Mouse (Mus musculus) CD4-positive, CD25-positive, alpha-beta regulatory T cell (primary cell): ENCODE results near the gene Tekt5. TPM values are rescaled to one million over a fixed set of nuclear protein-coding genes. Genes with fewer than 3 reads are reported as not detected.

ENCODE experiments used
- polyA plus RNA-seq: library from polyadenylated mRNA; unstranded; fragments of 100-300 nt; shearing (Covaris generic); gene quantifications from one replicate; pipeline ENCODE4 v1.2.1, GENCODE M21; 2017

Tekt5 gene
- polyA plus RNA-seq = not detected

GRCm38 (mm10) chr16:10394699-10395540 lies at the start of gene Tekt5:
Gene Tekt5 (minus strand): TSS chr16:10395490.

GRCm38 (mm10) chr16:10411764-10412746 lies 16.8 kb upstream of the Tekt5 start, which contains the start of gene Nubp1:
Gene Nubp1 (plus strand): TSS chr16:10411948.

GRCm38 (mm10) chr16:10313646-10314088 lies 81.6 kb downstream of the Tekt5 start, which contains the start of gene Emp2:
Gene Emp2 (minus strand): TSS chr16:10313968.

Other genes with a start within 250 kb of the Tekt5 start
- 2.2 TPM for gene Rpl39l, start 225.3 kb downstream of the Tekt5 start, polyA plus RNA-seq
- not detected for gene Atf7ip2, start 202.8 kb downstream of the Tekt5 start, polyA plus RNA-seq
- gene Emp2, start 81.5 kb downstream of the Tekt5 start, polyA plus RNA-seq = not detected
- gene Nubp1, start 16.5 kb upstream of the Tekt5 start, polyA plus RNA-seq = 87.4 TPM
- 3.5 TPM for gene Tvp23a, start 51.9 kb upstream of the Tekt5 start, polyA plus RNA-seq
- 0.74 TPM for gene Ciita, start 84.6 kb upstream of the Tekt5 start, polyA plus RNA-seq
- 36.4 TPM for gene Dexi, start 147.6 kb upstream of the Tekt5 start, polyA plus RNA-seq
- 23.7 TPM for gene Clec16a, start 149.8 kb upstream of the Tekt5 start, polyA plus RNA-seq